ENCODE assay signal across 8 mouse cellular contexts in genomic region chr2:26586294-26587043, GRCm38 (mm10). TPM values are rescaled to one million over a fixed set of nuclear protein-coding genes. Genes with fewer than 3 reads are reported as not detected.
A peak's percentile ranks its signal among the peaks of the same experiment; 100 is the strongest.
DNase-seq lines count a peak whose midpoint lies in the region; ATAC-seq and TF ChIP-seq lines count a peak whose summit lies in the region.

Gm20532 (plus strand) TSS chr2:26586639.

- peak; percentile 84 for ATAC-seq in kidney, embryonic 15.5 days (replicated peaks; ENCODE audit: low FRiP score)
- ATAC-seq in liver, embryonic 11.5 days (replicated peaks; ENCODE audit: low FRiP score): peak; percentile 70

- DNase-seq in 416B (ENCODE audit: low read depth) (peak; percentile 60), R1 (ENCODE audit: low read depth, low spot score) (peak; percentile 92)
- DNase-seq in heart, adult 2 months: peak; percentile 76 to 83
- DNase-seq in liver, embryonic 11.5 days (ENCODE audit: low spot score): peak; percentile 86
- DNase-seq in natural killer cell, adult 2 months (ENCODE audit: low spot score in 2 of 2): peak; percentile 31 to 44

- no peaks in the 10 kb centered on the region for H3K4me1 ChIP-seq in cortical plate, adult 2 months (ENCODE audit: control insufficient read depth, insufficient read depth, low read length)
- H3K4me1 ChIP-seq in heart, adult 2 months (ENCODE audit: control insufficient read depth, insufficient read depth, low read length): peaks cover 6% of the 10 kb centered on the region
- peaks cover 36% of the 10 kb centered on the region for H3K4me1 ChIP-seq in kidney, embryonic 15.5 days
- peaks cover 40% of the 10 kb centered on the region for H3K4me1 ChIP-seq in liver, embryonic 11.5 days (replicated peaks; ENCODE audit: control insufficient read depth, insufficient read depth, low read length)
- H3K4me1 ChIP-seq in testis, adult 2 months (ENCODE audit: control insufficient read depth, insufficient read depth, low read length): peaks cover 6% of the 10 kb centered on the region

- peak; percentile 32; the same call in 1 of the 2 replicates for TF ChIP-seq CTCF in cortical plate, adult 2 months (IDR thresholded peaks at IDR 0.05; ENCODE audit: extremely low read depth, insufficient read depth, low read length)
- peak; percentile 75 for TF ChIP-seq CTCF in heart, adult 2 months (IDR thresholded peaks at IDR 0.05)
- TF ChIP-seq CTCF in testis, adult 2 months (IDR thresholded peaks at IDR 0.05; ENCODE audit: control insufficient read depth, insufficient read depth, insufficient replicate concordance, low read depth, low read length): peak; percentile 39; the same call in 1 of the 2 replicates

- intact Hi-C loops in heart, adult 2 months (cut with DNase I): loop anchor here (1.0 kb wide), 1 partner anchor 16 kb away; no protein-coding TSS in a partner anchor

- no peaks in the 10 kb centered on the region for H3K27me3 ChIP-seq in heart, adult 2 months (ENCODE audit: control insufficient read depth, insufficient read depth, low read length)
- no peaks in the 10 kb centered on the region for H3K27me3 ChIP-seq in kidney, embryonic 15.5 days
- no peaks in the 10 kb centered on the region for H3K27me3 ChIP-seq in liver, embryonic 11.5 days (replicated peaks; ENCODE audit: control insufficient read depth, insufficient read depth, low read length)
- no peaks in the 10 kb centered on the region for H3K27me3 ChIP-seq in testis, adult 2 months (ENCODE audit: control insufficient read depth, insufficient read depth, low read length)

- TF ChIP-seq POLR2A in cortical plate, adult 2 months (IDR thresholded peaks at IDR 0.05; ENCODE audit: extremely low read depth, insufficient read depth, low read length): no peak
- 0 out of 2 replicates have a peak, but pooled peaks have one; percentile 7 for TF ChIP-seq POLR2A in heart, adult 2 months (IDR thresholded peaks at IDR 0.05; ENCODE audit: insufficient read depth, low read depth, low read length)
- TF ChIP-seq POLR2A in testis, adult 2 months (IDR thresholded peaks at IDR 0.05; ENCODE audit: control insufficient read depth, low read depth, low read length): no peak

- 2% methylated on average over 64 of the region's 65 CpGs for WGBS in heart, adult 2 months
- WGBS in kidney, embryonic 15.5 days: under 1% methylated on average over 64 of the region's 65 CpGs
- 1% methylated on average over 65 of the region's 65 CpGs for WGBS in liver, embryonic 11.5 days

- H3K9me3 ChIP-seq in kidney, embryonic 15.5 days (replicated peaks): no peaks in the 10 kb centered on the region
- H3K9me3 ChIP-seq in liver, embryonic 11.5 days (ENCODE audit: control insufficient read depth, low read length): no peaks in the 10 kb centered on the region

- peak within 1 kb of the TSS; percentile 86 for H3K9ac ChIP-seq in heart, adult 2 months (ENCODE audit: low read depth, low read length)
- H3K9ac ChIP-seq in kidney, embryonic 15.5 days: peak within 1 kb of the TSS; percentile 79
- peak within 1 kb of the TSS; percentile 78 for H3K9ac ChIP-seq in liver, embryonic 11.5 days (ENCODE audit: low read depth, low read length)

- no peaks in the 10 kb centered on the region; the same call in 1 of the 2 replicates for H3K36me3 ChIP-seq in heart, adult 2 months (ENCODE audit: control insufficient read depth, insufficient read depth, low read length)
- H3K36me3 ChIP-seq in kidney, embryonic 15.5 days: peaks cover 6% of the 10 kb centered on the region
- no peaks in the 10 kb centered on the region; the same call in 1 of the 2 replicates for H3K36me3 ChIP-seq in liver, embryonic 11.5 days (ENCODE audit: control insufficient read depth, insufficient read depth, low read length)
- no peaks in the 10 kb centered on the region for H3K36me3 ChIP-seq in testis, adult 2 months (ENCODE audit: control insufficient read depth, insufficient read depth, low read length)

- peak within 1 kb of the TSS; percentile 72 for H3K4me3 ChIP-seq in cortical plate, adult 2 months (ENCODE audit: insufficient read depth, low read length)
- H3K4me3 ChIP-seq in heart, adult 2 months: peak within 1 kb of the TSS; percentile 53
- H3K4me3 ChIP-seq in kidney, embryonic 15.5 days (replicated peaks): peak within 1 kb of the TSS; percentile 77
- peak within 1 kb of the TSS; percentile 59 for H3K4me3 ChIP-seq in liver, embryonic 11.5 days (ENCODE audit: low read depth, low read length)
- peak within 1 kb of the TSS; percentile 80 for H3K4me3 ChIP-seq in testis, adult 2 months (ENCODE audit: control insufficient read depth, low read depth, low read length)

- no peak for TF ChIP-seq EP300 in heart, adult 2 months (IDR thresholded peaks at IDR 0.05; ENCODE audit: insufficient read depth, low read depth, low read length)

- H3K4me2 ChIP-seq in kidney, embryonic 15.5 days: peak within 1 kb of the TSS; percentile 84
- H3K4me2 ChIP-seq in liver, embryonic 11.5 days: peak within 1 kb of the TSS; percentile 75

- peaks cover 2% of the 10 kb centered on the region; the same call in 1 of the 2 replicates for H3K79me2 ChIP-seq in heart, adult 2 months (replicated peaks; ENCODE audit: control insufficient read depth, insufficient read depth, low read length)

- H3K27ac ChIP-seq in cortical plate, adult 2 months (ENCODE audit: insufficient read depth, low read length): no peak within 1 kb of the TSS
- peak within 1 kb of the TSS; percentile 96 for H3K27ac ChIP-seq in heart, adult 2 months
- H3K27ac ChIP-seq in kidney, embryonic 15.5 days: peak within 1 kb of the TSS; percentile 83
- peak within 1 kb of the TSS; percentile 68 for H3K27ac ChIP-seq in liver, embryonic 11.5 days (ENCODE audit: low read depth, low read length)
- H3K27ac ChIP-seq in testis, adult 2 months (ENCODE audit: control insufficient read depth, insufficient read depth, low read depth, low read length): no peak within 1 kb of the TSS

RNA-seq across cellular contexts. Expression of gene Gm20532, which starts in this region (rescaled TPM):
- polyA plus RNA-seq in cortical plate, adult 2 months (2012; rRNA removed): not detected in 2 replicates
- not detected for total RNA-seq in heart, adult 2 months (2021)
- not detected in 2 replicates for polyA plus RNA-seq in heart, adult 2 months (2012; rRNA removed)
- not detected in 2 replicates for polyA plus RNA-seq in kidney, embryonic 15.5 days (2015; fragmentation: Nextera tagmentation; extraction: Ambion mirVana)
- polyA plus RNA-seq in liver, embryonic 11.5 days (2014; fragmentation: Nextera tagmentation; extraction: Ambion mirVana): not detected in 2 replicates
- polyA plus RNA-seq in testis, adult 2 months (2012; rRNA removed): not detected in 2 replicates

Comparison
In these comparisons a context has a peak if more than half of its experiments do, and no peak if none do; other contexts are left out.
1. Peak in DNase-seq, H3K4me3 ChIP-seq, H3K27ac ChIP-seq and H3K9ac ChIP-seq in heart, adult 2 months; RNA of the gene not detected or under 1 TPM.
2. Peak in ATAC-seq, H3K4me3 ChIP-seq, H3K27ac ChIP-seq, H3K9ac ChIP-seq and H3K4me2 ChIP-seq in kidney, embryonic 15.5 days; RNA of the gene not detected or under 1 TPM.
3. Peak in DNase-seq, ATAC-seq, H3K4me3 ChIP-seq, H3K27ac ChIP-seq, H3K9ac ChIP-seq and H3K4me2 ChIP-seq in liver, embryonic 11.5 days; RNA of the gene not detected or under 1 TPM.
4. DNase-seq: peak in every context shown above with its lines; median percentile 92 in R1; 86 in liver, embryonic 11.5 days; 80 in heart, adult 2 months; 60 in 416B; 38 in natural killer cell, adult 2 months.